Mouse (Mus musculus): ENCODE results near the gene Ebp. TPM values are rescaled to one million over a fixed set of nuclear protein-coding genes. Genes with fewer than 3 reads are reported as not detected.

Gene Ebp
- total and polyA plus RNA-seq, 3 experiments = 44.0 to 70.9 (median 64.3) TPM

- in situ Hi-C loops (cut with MboI; ENCODE audit: low pct_ligation_motif_present, low pct_unique_long_range_greater_than_20kb, low sequenced_read_pairs) (no loop called here), dilution Hi-C loops (cut with MboI; ENCODE audit: extremely low pct_ligation_motif_present, extremely low pct_unique_long_range_greater_than_20kb, low sequenced_read_pairs) (no loop called here)
- no peaks in the 10 kb centered on the region for H3K79me2 ChIP-seq (replicated peaks; ENCODE audit: control insufficient read depth, extremely low read depth, insufficient read depth, poor library complexity, severe bottlenecking)
- peak within 1 kb of the TSS; percentile 67 for H3K4me2 ChIP-seq (ENCODE audit: insufficient read depth, low read depth, poor library complexity, severe bottlenecking)
- no peaks in the 10 kb centered on the region for H3K9me3 ChIP-seq (replicated peaks; ENCODE audit: low read length)
- H3K9ac ChIP-seq (ENCODE audit: insufficient read depth, low read depth) = peak within 1 kb of the TSS; percentile 51
- TF ChIP-seq TCF12 (IDR thresholded peaks at IDR 0.05; ENCODE audit: low read depth, low read length) (peak; percentile 48; the same call in 1 of the 2 replicates), ELF1 (IDR thresholded peaks at IDR 0.05; ENCODE audit: low read depth, low read length) (peak; percentile 83), MXI1 (IDR thresholded peaks at IDR 0.05; ENCODE audit: low read depth, low read length) (peak; percentile 94), NRF1 (IDR thresholded peaks at IDR 0.05; ENCODE audit: low read depth, low read length) (peak; percentile 95), MEF2A (IDR thresholded peaks at IDR 0.05; ENCODE audit: borderline replicate concordance, low read depth, low read length) (no peak; the same call in 1 of the 2 replicates), NELFE (IDR thresholded peaks at IDR 0.05; ENCODE audit: low read depth, low read length) (peak; percentile 46), MAX (IDR thresholded peaks at IDR 0.05; ENCODE audit: low read length) (peak; percentile 88), TBP (conservative IDR thresholded peaks at IDR 0.05; ENCODE audit: low read depth, low read length) (no peak), JUND (conservative IDR thresholded peaks at IDR 0.05; ENCODE audit: low read depth, low read length) (peak; percentile 69), BHLHE40 (IDR thresholded peaks at IDR 0.05; ENCODE audit: low read depth, low read length) (peak; percentile 85), SIN3A (IDR thresholded peaks at IDR 0.05; ENCODE audit: low read length) (peak; percentile 82), ZC3H11A (IDR thresholded peaks at IDR 0.05; ENCODE audit: low read depth, low read length) (no peak), POLR2A (IDR thresholded peaks at IDR 0.05; ENCODE audit: low read depth, low read length) (peak; percentile 63), HCFC1 (IDR thresholded peaks at IDR 0.05; ENCODE audit: low read depth, low read length) (peak; percentile 57), MYC (IDR thresholded peaks at IDR 0.05; ENCODE audit: low read depth, low read length) (peak; percentile 95), CTCF (conservative IDR thresholded peaks at IDR 0.05 in 1 of 2, IDR thresholded peaks at IDR 0.05 in 1 of 2; ENCODE audit: low read depth in 2 of 2, low read length in 2 of 2) (no peak), JUN (IDR thresholded peaks at IDR 0.05; ENCODE audit: insufficient read depth, low read depth, low read length) (peak; percentile 57), SMC3 (IDR thresholded peaks at IDR 0.05; ENCODE audit: low read depth, low read length) (no peak), E2F4 (IDR thresholded peaks at IDR 0.05; ENCODE audit: insufficient replicate concordance, low read depth, low read length) (no peak)
- H3K36me3 ChIP-seq (replicated peaks in 1 of 2; ENCODE audit: control insufficient read depth in 1 of 2, insufficient read depth in 1 of 2, low read length in 1 of 2) = peaks cover 10 to 25% of the 10 kb centered on the region in 2 experiments
- peak; percentile 90 for DNase-seq (ENCODE audit: extremely low read depth)
- no peaks in the 10 kb centered on the region for H3K27me3 ChIP-seq (replicated peaks)
- H3K4me3 ChIP-seq (replicated peaks in 1 of 3; ENCODE audit: low read depth in 2 of 3, low read length in 2 of 3, poor library complexity in 1 of 3) = peak within 1 kb of the TSS; percentile 62 to 91 (median 63)
- H3K27ac ChIP-seq (ENCODE audit: insufficient read depth, low read depth) = peak within 1 kb of the TSS; percentile 55
- peaks cover 0 to 7% of the 10 kb centered on the region in 2 experiments; a peak in 1 of 4 replicates for H3K4me1 ChIP-seq (ENCODE audit: control insufficient read depth in 1 of 2, insufficient read depth in 2 of 2)
Observed at GRCm38 (mm10) chrX:8175504-8176385, 17.6 kb downstream of the Ebp start, which contains the start of gene Tbc1d25. Gene Tbc1d25, minus strand, starts transcription at chrX:8176181.

- TF ChIP-seq MXI1 (IDR thresholded peaks at IDR 0.05; ENCODE audit: low read depth, low read length) (0 out of 2 replicates have a peak, but pooled peaks have one; percentile 36), MAX (IDR thresholded peaks at IDR 0.05; ENCODE audit: low read length) (no peak)
- no peak for DNase-seq (ENCODE audit: extremely low read depth)
- Histone ChIP-seq H3K9me3 (replicated peaks; ENCODE audit: low read length) (no peaks in the 10 kb centered on the region), H3K27ac (ENCODE audit: insufficient read depth, low read depth) (no peak overlapping the region), H3K4me1 (ENCODE audit: control insufficient read depth in 1 of 2, insufficient read depth in 2 of 2) (peaks cover 0 to 7% of the 10 kb centered on the region in 2 experiments; a peak in 1 of 4 replicates), H3K4me2 (ENCODE audit: insufficient read depth, low read depth, poor library complexity, severe bottlenecking) (peak overlapping the region; percentile 67), H3K4me3 (replicated peaks in 1 of 3; ENCODE audit: low read depth in 2 of 3, low read length in 2 of 3, poor library complexity in 1 of 3) (peak overlapping the region; percentile 62 to 91 (median 63)), H3K79me2 (replicated peaks; ENCODE audit: control insufficient read depth, extremely low read depth, insufficient read depth, poor library complexity, severe bottlenecking) (no peaks in the 10 kb centered on the region), H3K36me3 (replicated peaks in 1 of 2; ENCODE audit: control insufficient read depth in 1 of 2, insufficient read depth in 1 of 2, low read length in 1 of 2) (peaks cover 11 to 28% of the 10 kb centered on the region in 2 experiments), H3K27me3 (replicated peaks) (no peaks in the 10 kb centered on the region), H3K9ac (ENCODE audit: insufficient read depth, low read depth) (peak overlapping the region; percentile 51)
- dilution Hi-C loops (cut with MboI; ENCODE audit: extremely low pct_ligation_motif_present, extremely low pct_unique_long_range_greater_than_20kb, low sequenced_read_pairs) = no loop called here
- in situ Hi-C loops (cut with MboI; ENCODE audit: low pct_ligation_motif_present, low pct_unique_long_range_greater_than_20kb, low sequenced_read_pairs) = no loop called here
Observed at GRCm38 (mm10) chrX:8175169-8175503, 18.2 kb downstream of the Ebp start.
